Mouse (Mus musculus): ENCODE data around the gene Smndc1.

Gene Smndc1

GRCm38 (mm10) chr19:53390495-53391007 lies at the start of gene Smndc1:
Gene Smndc1, minus strand, starts transcription at chr19:53390578.
- DNase-seq (ENCODE audit: low spot score in 2 of 2), result peak; percentile 99

- DNase-seq (ENCODE audit: low spot score in 2 of 2), result no peak
Observed at GRCm38 (mm10) chr19:53439340-53439739, 49.0 kb upstream of the Smndc1 start.

GRCm38 (mm10) chr19:53437991-53438390 lies 47.6 kb upstream of the Smndc1 start:
- DNase-seq (ENCODE audit: low spot score in 2 of 2), result no peak

GRCm38 (mm10) chr19:53437311-53437958 lies 47.1 kb upstream of the Smndc1 start:
- DNase-seq (ENCODE audit: low spot score in 2 of 2), result no peak

- DNase-seq (ENCODE audit: low spot score in 2 of 2), result no peak
Observed at GRCm38 (mm10) chr19:53433949-53434689, 43.7 kb upstream of the Smndc1 start.

- DNase-seq (ENCODE audit: low spot score in 2 of 2), result no peak
Observed at GRCm38 (mm10) chr19:53431003-53431402, 40.6 kb upstream of the Smndc1 start.

GRCm38 (mm10) chr19:53430356-53430755 lies 40.0 kb upstream of the Smndc1 start:
- DNase-seq (ENCODE audit: low spot score in 2 of 2), result no peak

- no peak for DNase-seq (ENCODE audit: low spot score in 2 of 2)
Observed at GRCm38 (mm10) chr19:53427817-53428216, 37.4 kb upstream of the Smndc1 start.

- DNase-seq (ENCODE audit: low spot score in 2 of 2), result no peak
Observed at GRCm38 (mm10) chr19:53427346-53427745, 37.0 kb upstream of the Smndc1 start.

- DNase-seq (ENCODE audit: low spot score in 2 of 2), result no peak
Observed at GRCm38 (mm10) chr19:53425824-53426223, 35.4 kb upstream of the Smndc1 start.

GRCm38 (mm10) chr19:53424629-53425028 lies 34.3 kb upstream of the Smndc1 start:
- DNase-seq (ENCODE audit: low spot score in 2 of 2), result peak; percentile 84 to 89

- DNase-seq (ENCODE audit: low spot score in 2 of 2), result peak; percentile 59 to 66
Observed at GRCm38 (mm10) chr19:53423816-53424465, 33.6 kb upstream of the Smndc1 start.

GRCm38 (mm10) chr19:53423341-53423753 lies 33.0 kb upstream of the Smndc1 start:
- DNase-seq (ENCODE audit: low spot score in 2 of 2), result peak; percentile 88 to 91

GRCm38 (mm10) chr19:53422358-53423308 lies 32.3 kb upstream of the Smndc1 start:
- no peak for DNase-seq (ENCODE audit: low spot score in 2 of 2)

GRCm38 (mm10) chr19:53421583-53422188 lies 31.3 kb upstream of the Smndc1 start:
- no peak for DNase-seq (ENCODE audit: low spot score in 2 of 2)

GRCm38 (mm10) chr19:53420924-53421582 lies 30.7 kb upstream of the Smndc1 start:
- DNase-seq (ENCODE audit: low spot score in 2 of 2), result peak; percentile 69 to 72

- peak; percentile 74 to 92 for DNase-seq (ENCODE audit: low spot score in 2 of 2)
Observed at GRCm38 (mm10) chr19:53419834-53420233, 29.5 kb upstream of the Smndc1 start.

GRCm38 (mm10) chr19:53415198-53415597 lies 24.8 kb upstream of the Smndc1 start:
- DNase-seq (ENCODE audit: low spot score in 2 of 2), result no peak

GRCm38 (mm10) chr19:53414650-53415049 lies 24.3 kb upstream of the Smndc1 start:
- no peak for DNase-seq (ENCODE audit: low spot score in 2 of 2)

GRCm38 (mm10) chr19:53413617-53414380 lies 23.4 kb upstream of the Smndc1 start:
- DNase-seq (ENCODE audit: low spot score in 2 of 2), result no peak

Measured in thymus, postnatal 10 days (tissue).